ENCODE assay signal across 9 mouse cellular contexts in genomic region chr4:109703568-109703967, GRCm38 (mm10). TPM values are rescaled to one million over a fixed set of nuclear protein-coding genes. Genes with fewer than 3 reads are reported as not detected.
A peak's percentile ranks its signal among the peaks of the same experiment; 100 is the strongest.
DNase-seq lines count a peak whose midpoint lies in the region; ATAC-seq and TF ChIP-seq lines count a peak whose summit lies in the region.
"Had no signal": no experiment of that assay in that cellular context is flagged by ENCODE, and none has a peak within 500 bp of the region (broad histone marks: within the 10 kb centered on the region; RNA-seq: fewer than 3 reads in every experiment).

No protein-coding gene starts in this region.

- H3K4me1 ChIP-seq in CH12.LX (ENCODE audit: control insufficient read depth in 1 of 2, insufficient read depth in 2 of 2), result peaks cover 0 to 4% of the 10 kb centered on the region in 2 experiments; a peak in 2 of 4 replicates
- H3K4me1 ChIP-seq: embryonic facial prominence, embryonic 15.5 days; neural tube, embryonic 13.5 days had no signal

- POLR2A ChIA-PET in Patski (lab: Charles Lee), result interaction anchor here (1.4 kb wide), 1 partner anchor 16 kb away, joined by 4 read pairs; no protein-coding TSS in a partner anchor

- no peak overlapping the region for H3K4me3 ChIP-seq in CH12.LX (replicated peaks in 1 of 3; ENCODE audit: low read depth in 2 of 3, low read length in 2 of 3, poor library complexity in 1 of 3)
- H3K4me3 ChIP-seq: embryonic facial prominence, embryonic 15.5 days; neural tube, embryonic 13.5 days had no signal

- peaks cover 12% of the 10 kb centered on the region for H3K79me2 ChIP-seq in CH12.LX (replicated peaks; ENCODE audit: control insufficient read depth, extremely low read depth, insufficient read depth, poor library complexity, severe bottlenecking)

- H3K36me3 ChIP-seq in CH12.LX (replicated peaks in 1 of 2; ENCODE audit: control insufficient read depth in 1 of 2, insufficient read depth in 1 of 2, low read length in 1 of 2), result peaks cover 0 to 4% of the 10 kb centered on the region in 2 experiments
- H3K36me3 ChIP-seq: embryonic facial prominence, embryonic 15.5 days; neural tube, embryonic 13.5 days had no signal

- H3K4me2 ChIP-seq in CH12.LX (ENCODE audit: insufficient read depth, low read depth, poor library complexity, severe bottlenecking), result no peak overlapping the region
- H3K4me2 ChIP-seq: embryonic facial prominence, embryonic 15.5 days; neural tube, embryonic 13.5 days had no signal

- no peaks in the 10 kb centered on the region for H3K9me3 ChIP-seq in CH12.LX (replicated peaks; ENCODE audit: low read length)
- H3K9me3 ChIP-seq: embryonic facial prominence, embryonic 15.5 days; neural tube, embryonic 13.5 days had no signal

- no peak overlapping the region for H3K9ac ChIP-seq in CH12.LX (ENCODE audit: insufficient read depth, low read depth)
- H3K9ac ChIP-seq: embryonic facial prominence, embryonic 15.5 days; neural tube, embryonic 13.5 days had no signal

- TF ChIP-seq CTCF in CH12.LX (conservative IDR thresholded peaks at IDR 0.05 in 1 of 2, IDR thresholded peaks at IDR 0.05 in 1 of 2; ENCODE audit: low read depth in 2 of 2, low read length in 2 of 2) (peak in 1 of 2 experiments; percentile 80; a peak in 2 of 4 replicates), Patski (IDR thresholded peaks at IDR 0.05) (peak; percentile 18)

- in situ Hi-C loops in CH12.LX (cut with MboI; ENCODE audit: low pct_ligation_motif_present, low pct_unique_long_range_greater_than_20kb, low sequenced_read_pairs) (no loop called here), Patski (cut with MboI; ENCODE audit: low pct_unique_long_range_greater_than_20kb) (loop anchor here (10.0 kb wide), 1 partner anchor 129 kb away; no protein-coding TSS in a partner anchor)

- peak; percentile 11 for DNase-seq in layer of hippocampus, adult 11-12 months (ENCODE audit: low spot score)
- no peak for DNase-seq in layer of hippocampus, adult 9-11 months
- DNase-seq in CH12.LX (ENCODE audit: extremely low read depth) (peak; percentile 45), Patski (ENCODE audit: low read depth, low spot score) (peak; percentile 7)
- peak; percentile 45 for DNase-seq in lung, postnatal 10 days
- no peak for DNase-seq in kidney, postnatal 10 days
- DNase-seq in thymus, postnatal 25 days, result no peak

- dilution Hi-C loops in CH12.LX (cut with MboI; ENCODE audit: extremely low pct_ligation_motif_present, extremely low pct_unique_long_range_greater_than_20kb, low sequenced_read_pairs), result no loop called here

- no peak for TF ChIP-seq POLR2A in CH12.LX (IDR thresholded peaks at IDR 0.05; ENCODE audit: low read depth, low read length)

- no peak overlapping the region for H3K27ac ChIP-seq in CH12.LX (ENCODE audit: insufficient read depth, low read depth)
- H3K27ac ChIP-seq: embryonic facial prominence, embryonic 15.5 days; neural tube, embryonic 13.5 days had no signal

- ATAC-seq in Patski, result no peak

- TF ChIP-seq RAD21 in CH12.LX (IDR thresholded peaks at IDR 0.05; ENCODE audit: low read depth, low read length), result peak; percentile 77

- no peak for TF ChIP-seq EP300 in CH12.LX (IDR thresholded peaks at IDR 0.05; ENCODE audit: low read length)

- H3K27me3 ChIP-seq in CH12.LX (replicated peaks) (no peaks in the 10 kb centered on the region), Patski (no peaks in the 10 kb centered on the region)
- H3K27me3 ChIP-seq: embryonic facial prominence, embryonic 15.5 days; neural tube, embryonic 13.5 days had no signal

- CTCF ChIA-PET in Patski (lab: Charles Lee), result interaction anchor here (0.8 to 2.4 kb wide), 15 partner anchors 14 to 406 kb away, joined by 3 to 8 read pairs (median 4); no protein-coding TSS in a partner anchor

TF ChIP-seq in CH12.LX, 34 proteins besides CTCF, POLR2A, EP300 and RAD21:
- TF ChIP-seq ZKSCAN1 (IDR thresholded peaks at IDR 0.05; ENCODE audit: borderline replicate concordance, low read depth, low read length) (no peak), IRF4 (IDR thresholded peaks at IDR 0.05; ENCODE audit: low read depth, low read length) (no peak), ELF1 (IDR thresholded peaks at IDR 0.05; ENCODE audit: low read depth, low read length) (no peak), MAFK (IDR thresholded peaks at IDR 0.05; ENCODE audit: insufficient replicate concordance, low read length) (peak; percentile 48; the same call in 1 of the 2 replicates), BHLHE40 (IDR thresholded peaks at IDR 0.05; ENCODE audit: low read depth, low read length) (no peak), POLR2AphosphoS2 (IDR thresholded peaks at IDR 0.05; ENCODE audit: low read depth, low read length) (no peak), CHD2 (IDR thresholded peaks at IDR 0.05; ENCODE audit: low read length) (no peak), SMC3 (IDR thresholded peaks at IDR 0.05; ENCODE audit: low read depth, low read length) (peak; percentile 74), MEF2A (IDR thresholded peaks at IDR 0.05; ENCODE audit: borderline replicate concordance, low read depth, low read length) (no peak)

RNA-seq across cellular contexts. Expression of gene Faf1, which starts 27.2 kb away (rescaled TPM):
- 34.9 and 35.8 TPM in 2 replicates for total RNA-seq in CH12.LX (2012; rRNA removed)
- 52.8 and 65.5 TPM in 2 replicates for total RNA-seq in CH12.LX (2014; rRNA removed)
- 38.2 and 38.4 TPM in 2 replicates for polyA plus RNA-seq in CH12.LX (2012; ENCODE audit: insufficient read length, low read depth)
- 27.2 TPM for polyA plus RNA-seq in Patski (2021)

RNA-seq across cellular contexts. Expression of gene Cdkn2c, which starts 36.6 kb away (rescaled TPM):
- total RNA-seq in CH12.LX (2012; rRNA removed) (15.0 and 16.1 TPM in 2 replicates), CH12.LX (2014; rRNA removed) (12.8 and 14.1 TPM in 2 replicates)
- polyA plus RNA-seq in CH12.LX (2012; ENCODE audit: insufficient read length, low read depth) (6.8 and 7.1 TPM in 2 replicates), Patski (2021) (59.1 TPM)

Comparison
In these comparisons a context has a peak if more than half of its experiments do, and no peak if none do; other contexts are left out.
1. DNase-seq: peak in layer of hippocampus, adult 11-12 months (single experiment), CH12.LX (single experiment), Patski (single experiment) and lung, postnatal 10 days (single experiment); none in layer of hippocampus, adult 9-11 months (single experiment), kidney, postnatal 10 days (single experiment) and thymus, postnatal 25 days (single experiment).